Mouse (Mus musculus) left cerebral cortex, postnatal 10 days (tissue): Measurements from ENCODE around the gene Lat2. TPM values are rescaled to one million over a fixed set of nuclear protein-coding genes. Genes with fewer than 3 reads are reported as not detected.

Source experiments
- DNase-seq, 2 experiments: peaks; one replicate each; pipeline ENCODE4 v3.0.0; 2021 to 2022; ENCODE audit warnings: low spot score in 2 of 2, mixed read lengths in 1 of 2; ENCODE audit errors: extremely low spot score in 1 of 2
- intact Hi-C: fragments of 180-260 bp; cut with DNase I; formaldehyde crosslinking; loops from one replicate; pipeline ENCODE4 v1.15.1; 2025
- total RNA-seq, 2 experiments: library from RNA; stranded (reverse); gene quantifications; 2 replicates each; pipeline ENCODE4 v1.2.3; 2021

Lat2 gene
- total RNA-seq, 2 experiments from 2014 or later: 1.2 to 2.1 TPM

DNA sequence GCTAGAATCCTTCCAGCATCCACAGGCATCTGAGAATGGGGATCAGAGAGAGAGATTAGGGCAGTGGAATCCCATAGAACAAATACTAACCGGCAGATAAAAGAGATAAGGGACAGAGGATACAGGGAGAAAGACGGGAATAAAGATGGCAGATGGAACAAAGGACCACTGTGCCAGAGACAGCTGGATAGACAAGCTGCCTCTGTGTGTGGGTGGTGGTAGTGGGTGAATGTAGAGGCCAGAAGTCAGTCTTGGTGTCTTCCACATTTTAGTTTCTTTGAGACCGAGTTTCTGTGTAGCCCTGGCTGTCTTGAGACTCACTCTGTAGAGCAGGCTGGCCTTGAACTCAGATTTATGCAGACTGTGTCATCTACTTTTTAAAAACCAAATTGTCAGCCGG lies 955 bp upstream of the Lat2 start:
- intact Hi-C loops: no loop called here
- no peak for DNase-seq

DNA sequence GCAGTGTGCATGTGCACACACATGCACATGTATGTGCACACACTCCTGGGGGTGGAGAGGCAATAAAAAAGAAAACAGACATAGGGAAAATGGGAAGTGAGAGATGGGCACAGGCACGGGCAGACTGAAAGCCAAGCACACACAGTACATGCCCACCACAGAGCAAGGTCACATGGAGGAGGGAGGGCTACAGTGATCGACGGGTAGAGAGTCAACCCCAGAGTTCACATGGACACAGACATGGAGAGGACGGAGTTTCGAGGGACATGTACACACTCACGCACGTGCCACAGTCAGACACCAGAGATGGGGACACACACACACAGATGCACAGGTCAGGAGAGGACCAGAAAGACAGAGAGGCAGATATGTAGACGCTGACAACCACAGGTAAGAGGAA lies 555 bp upstream of the Lat2 start:
- no peak for DNase-seq
- intact Hi-C loops: no loop called here

DNA sequence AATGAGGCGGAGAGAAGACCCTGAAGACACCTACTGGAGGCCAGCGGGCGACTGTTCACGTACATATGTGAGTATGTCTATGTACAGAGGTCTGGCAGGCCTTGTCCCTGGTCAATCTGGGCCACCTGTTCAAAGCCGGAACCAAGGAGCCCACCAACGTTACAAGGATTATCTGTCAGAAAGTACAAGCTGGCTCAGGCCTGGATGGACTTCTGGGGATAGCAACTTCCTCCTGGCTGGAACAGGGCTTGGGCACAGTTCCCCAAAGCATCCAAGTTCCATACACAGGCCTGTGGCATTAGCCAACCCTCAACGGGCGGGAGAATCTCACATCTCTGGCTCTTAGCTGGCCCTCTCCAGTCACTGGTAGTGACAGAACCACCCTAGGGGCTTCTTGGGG lies 529 bp downstream of the Lat2 start:
- DNase-seq: no peak
- intact Hi-C loops: no loop called here

DNA sequence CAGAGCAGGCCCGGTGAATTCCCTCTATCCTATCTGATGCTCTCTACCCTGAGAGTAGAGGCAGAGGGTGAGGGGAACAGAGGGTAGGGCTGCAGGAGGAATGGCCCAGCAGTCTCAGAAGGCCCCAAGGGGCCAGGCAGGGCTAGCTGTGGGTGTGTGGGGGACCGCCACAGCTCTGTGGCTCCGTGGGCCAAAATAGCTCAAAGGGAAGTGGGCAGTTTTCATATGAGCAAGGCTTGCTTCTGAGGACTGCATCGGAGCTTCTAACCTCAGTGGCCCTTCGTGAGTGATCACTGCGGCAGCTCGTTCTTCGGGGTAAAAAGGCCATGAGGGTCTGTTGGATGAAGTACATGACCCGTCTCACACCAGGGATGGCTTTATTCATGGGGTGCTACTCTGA lies 1.1 kb downstream of the Lat2 start:
- intact Hi-C loops: no loop called here
- DNase-seq: no peak

DNA sequence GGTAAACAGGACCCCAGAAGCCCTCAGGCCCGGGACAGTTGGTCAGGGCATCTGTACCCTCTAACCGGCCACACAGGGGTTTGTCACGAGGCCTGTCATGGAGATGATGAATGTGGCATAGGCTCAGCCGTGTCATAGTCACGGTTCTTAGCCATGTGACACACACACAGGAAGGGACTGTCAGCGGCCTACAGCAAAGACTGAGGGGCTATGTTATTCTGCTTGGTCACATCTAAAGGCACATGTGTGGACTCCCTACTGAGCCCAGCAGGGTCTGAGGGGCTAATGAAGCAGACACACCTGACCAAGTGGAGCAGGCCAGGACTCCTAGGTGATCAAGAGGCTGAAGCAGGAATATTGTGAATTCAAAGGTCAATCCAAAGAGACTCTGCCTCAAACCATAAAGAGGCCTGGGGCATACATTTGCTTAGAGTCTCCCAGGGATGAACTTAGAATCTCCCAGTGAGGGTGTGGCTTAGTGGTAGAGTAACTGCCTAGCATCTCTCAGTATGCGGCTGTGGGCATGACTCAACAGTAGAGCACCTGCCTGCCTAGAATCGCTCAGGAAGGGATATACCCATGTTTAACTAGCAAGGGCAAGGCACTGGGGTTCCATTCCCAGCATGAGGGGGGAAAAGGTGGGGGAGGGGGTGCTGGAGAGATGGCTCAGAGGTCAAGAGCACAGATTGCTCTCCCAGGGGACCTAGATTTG lies 2.9 kb downstream of the Lat2 start:
- no peak for DNase-seq
- intact Hi-C loops: no loop called here

DNA sequence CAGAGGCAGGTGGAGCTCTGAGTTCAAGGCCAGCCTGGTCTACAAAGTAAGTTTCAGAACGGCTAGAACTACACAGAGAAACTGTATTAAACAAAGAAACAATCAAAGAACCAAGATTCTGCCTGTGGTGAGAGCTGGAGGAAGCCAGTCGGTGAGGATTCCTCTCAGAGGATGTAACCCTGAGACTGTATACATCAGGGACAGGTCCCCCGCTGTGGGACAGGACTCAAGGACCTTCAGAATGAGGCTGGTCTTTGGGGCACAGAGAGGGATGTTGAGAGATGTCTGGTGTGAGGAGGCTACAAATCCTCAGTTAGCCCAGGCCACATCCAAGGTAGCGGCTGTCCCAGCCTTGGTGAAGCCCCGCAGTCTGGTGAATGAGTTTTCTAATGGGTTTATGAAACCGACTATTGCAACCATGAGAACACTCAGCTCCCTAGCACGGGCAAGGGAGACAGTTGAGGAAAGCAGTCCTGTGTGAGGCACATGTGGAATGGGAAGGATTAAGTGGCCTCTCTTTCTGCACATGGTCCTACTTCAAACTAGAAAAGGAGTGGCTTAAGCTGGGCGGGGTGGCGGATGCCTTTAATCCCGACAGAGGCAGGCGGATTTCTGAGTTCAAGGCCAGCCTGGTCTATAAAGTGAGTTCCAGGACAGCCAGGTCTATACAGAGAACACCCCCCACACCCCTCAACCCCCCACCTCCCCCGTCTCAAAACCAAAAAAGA lies 4.7 kb downstream of the Lat2 start:
- no peak for DNase-seq
- intact Hi-C loops: no loop called here

DNA sequence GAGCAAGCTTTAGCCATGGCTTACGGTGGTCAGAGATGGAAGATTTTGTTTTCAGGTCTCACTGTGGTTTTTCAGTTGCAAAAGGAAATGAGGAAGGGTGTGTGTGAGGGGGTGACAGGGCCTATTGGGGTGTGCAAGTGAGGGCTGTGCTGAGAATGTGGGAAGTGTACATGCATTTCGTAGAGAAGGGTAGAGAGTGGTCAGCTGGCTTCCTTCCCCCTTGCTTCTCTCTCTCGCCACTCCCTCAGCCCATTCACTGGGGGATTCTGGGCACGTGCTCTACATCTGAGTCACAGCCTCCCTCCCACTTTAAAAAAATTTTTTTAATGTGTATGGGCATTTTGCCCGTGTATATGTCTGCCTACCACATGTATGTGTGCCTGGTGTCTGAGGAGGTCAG lies 7.7 kb downstream of the Lat2 start:
- DNase-seq: no peak
- intact Hi-C loops: no loop called here

DNA sequence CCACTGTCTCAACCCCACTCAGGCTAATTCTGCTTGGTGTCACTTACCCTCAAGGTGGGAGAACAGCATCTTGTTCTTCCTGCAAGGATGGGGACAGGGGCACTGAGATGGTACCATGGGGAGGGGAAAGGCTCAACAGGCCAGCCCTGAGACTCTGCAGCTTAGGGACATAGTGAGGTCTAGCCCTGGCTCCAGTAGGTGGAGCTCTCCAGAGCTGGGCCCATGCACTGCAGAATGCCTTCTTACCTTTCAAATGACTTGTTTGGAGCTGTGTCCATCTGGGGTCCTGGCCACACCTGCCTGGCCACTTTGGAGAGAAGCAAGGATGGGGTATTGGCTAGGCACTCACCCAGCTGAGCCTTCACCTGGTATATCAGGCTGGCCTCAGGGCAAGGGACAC lies 8.5 kb downstream of the Lat2 start:
- DNase-seq: no peak
- intact Hi-C loops: no loop called here

DNA sequence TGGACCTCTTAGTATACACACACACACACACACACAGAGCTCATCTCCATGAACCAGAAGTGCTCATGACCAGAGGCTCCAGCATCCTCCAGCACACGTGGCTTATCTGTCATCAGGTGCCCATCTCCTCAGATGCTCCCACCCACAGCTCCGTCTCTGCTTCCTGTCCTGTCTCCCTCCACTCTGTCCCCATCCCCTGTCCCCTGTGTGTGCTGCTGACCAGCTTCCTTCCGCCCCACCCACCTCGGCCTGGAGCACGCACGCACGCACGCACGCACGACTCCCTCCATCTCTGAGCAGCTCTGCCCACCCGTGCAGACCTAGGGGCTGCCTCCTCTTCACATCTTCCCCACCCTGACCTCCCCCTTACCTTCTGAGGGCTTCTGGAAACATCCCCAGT lies 10.4 kb downstream of the Lat2 start:
- intact Hi-C loops: no loop called here
- DNase-seq: no peak

DNA sequence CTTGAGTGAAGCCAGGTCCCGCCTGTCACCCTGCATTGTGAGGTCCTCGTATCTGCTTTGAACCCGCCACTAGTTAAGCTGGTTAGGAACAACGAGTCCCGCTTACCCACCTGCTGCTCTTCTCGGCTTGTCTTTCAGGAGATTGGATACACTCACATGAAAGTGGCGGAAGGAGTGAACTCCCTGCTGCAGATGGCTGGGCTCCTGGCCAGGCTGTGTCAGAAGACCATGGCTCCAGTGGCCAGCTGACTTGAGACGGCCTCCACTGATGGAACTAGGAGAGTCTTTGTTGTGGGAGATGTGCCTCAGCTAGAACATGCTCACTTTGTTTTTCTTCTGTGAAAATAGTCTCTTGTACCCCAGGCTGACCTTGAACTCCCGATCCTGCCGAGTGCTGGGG lies 17.1 kb downstream of the Lat2 start:
- peak in 1 of 2 experiments; percentile 63 for DNase-seq
- intact Hi-C loops: no loop called here

DNA sequence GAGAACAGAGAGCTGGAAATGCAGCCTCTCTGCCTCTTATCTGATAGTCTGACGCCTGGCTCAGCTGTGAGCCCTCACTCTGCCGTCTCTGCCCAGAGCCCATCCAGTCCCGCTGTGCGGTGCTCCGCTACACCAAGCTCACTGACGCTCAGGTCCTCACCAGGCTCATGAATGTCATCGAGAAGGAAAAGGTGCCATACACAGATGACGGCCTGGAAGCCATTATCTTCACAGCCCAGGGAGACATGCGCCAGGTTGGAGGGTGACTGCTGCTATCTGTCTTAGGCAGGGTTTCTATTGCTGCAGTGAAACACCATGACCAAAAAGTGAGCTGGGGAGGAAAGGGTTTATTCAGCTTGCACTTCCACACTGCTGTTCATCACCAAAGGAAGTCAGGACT lies 21.7 kb downstream of the Lat2 start:
- intact Hi-C loops: no loop called here
- no peak for DNase-seq

DNA sequence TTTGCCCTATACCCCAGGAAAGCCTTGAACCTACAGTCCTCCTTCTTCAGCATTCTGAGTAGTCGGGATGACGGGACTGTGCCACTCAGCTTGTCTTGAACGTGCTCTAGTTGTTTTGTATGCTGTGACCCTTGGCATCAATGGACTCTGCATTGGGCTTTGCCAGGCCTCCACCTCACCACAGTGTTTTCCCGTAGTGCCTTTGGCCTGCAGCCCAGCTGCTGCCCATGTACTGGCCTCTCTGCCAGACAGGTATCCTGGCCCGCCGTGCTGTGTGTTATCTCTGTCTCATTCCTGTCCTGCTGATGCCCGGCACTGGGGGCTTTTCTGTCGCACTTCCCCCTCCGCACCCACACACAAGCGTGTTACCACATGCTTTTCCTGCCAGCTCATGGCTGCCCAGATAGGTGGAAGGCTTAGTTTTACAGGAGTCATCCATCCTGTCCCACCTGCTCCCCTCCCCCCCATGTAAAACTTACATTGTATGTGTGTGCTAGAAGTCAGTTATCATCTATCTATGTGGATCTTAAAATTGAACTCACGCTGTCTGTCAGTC lies 22.7 kb downstream of the Lat2 start:
- no peak for DNase-seq
- intact Hi-C loops: no loop called here

DNA sequence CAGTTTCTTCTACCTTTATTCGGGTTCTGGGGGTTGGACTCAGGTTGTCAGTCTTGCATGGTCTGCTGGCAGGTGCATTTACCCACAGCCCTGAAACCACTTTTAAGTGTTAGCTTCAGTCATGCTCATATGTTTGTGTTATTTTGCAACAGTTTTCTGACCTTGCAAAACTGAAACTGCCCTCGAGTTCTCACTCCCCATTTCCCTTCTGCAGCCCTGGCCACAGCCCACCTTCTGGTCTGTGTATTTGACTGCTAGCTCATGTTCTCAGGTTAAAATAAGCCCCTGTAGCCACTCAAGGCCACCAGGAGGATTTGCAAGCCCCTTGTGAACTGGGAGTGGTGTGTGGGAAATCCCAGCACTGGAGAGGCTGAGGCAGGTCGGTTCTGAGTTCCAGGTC lies 24.9 kb downstream of the Lat2 start:
- no peak for DNase-seq
- intact Hi-C loops: no loop called here

DNA sequence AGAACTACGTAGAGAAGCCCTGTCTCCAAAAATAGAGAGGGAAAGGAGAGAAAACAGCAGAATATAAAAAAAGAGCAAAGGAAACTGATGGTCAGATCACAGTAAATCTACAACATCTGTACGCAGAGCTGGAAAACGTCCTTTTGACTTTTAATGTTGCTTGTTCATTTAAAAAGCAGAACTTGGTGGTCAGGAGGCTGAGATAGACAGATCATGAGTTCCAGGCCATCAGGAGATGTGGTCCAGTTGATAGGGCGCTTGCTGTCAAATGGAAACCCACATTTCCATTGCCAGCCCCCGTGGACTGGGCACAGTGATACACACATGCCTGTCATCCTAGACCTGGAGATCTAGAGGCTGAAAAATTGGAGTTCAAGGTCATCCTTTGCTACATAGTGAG lies 30.0 kb downstream of the Lat2 start:
- DNase-seq: no peak
- intact Hi-C loops: no loop called here

DNA sequence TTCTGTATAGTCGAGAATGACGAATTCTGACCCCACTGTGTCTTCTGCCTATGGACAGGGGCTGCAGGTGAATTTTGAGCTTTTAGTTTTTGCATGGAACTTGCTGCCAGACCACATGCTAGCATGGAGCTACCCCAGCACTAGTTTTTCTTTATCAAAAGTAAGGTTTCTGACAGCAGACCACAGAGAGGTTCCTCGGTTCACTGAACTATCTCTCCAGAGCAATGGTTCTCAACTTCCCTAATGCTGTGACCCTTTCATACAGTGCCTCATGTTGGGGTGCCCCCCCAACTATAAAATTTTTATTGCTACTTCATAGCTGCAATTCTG lies 31.0 kb downstream of the Lat2 start:
- intact Hi-C loops: loop anchor here (2.0 kb wide), 1 partner anchor 89 kb away; no protein-coding TSS in a partner anchor
- DNase-seq: no peak

DNA sequence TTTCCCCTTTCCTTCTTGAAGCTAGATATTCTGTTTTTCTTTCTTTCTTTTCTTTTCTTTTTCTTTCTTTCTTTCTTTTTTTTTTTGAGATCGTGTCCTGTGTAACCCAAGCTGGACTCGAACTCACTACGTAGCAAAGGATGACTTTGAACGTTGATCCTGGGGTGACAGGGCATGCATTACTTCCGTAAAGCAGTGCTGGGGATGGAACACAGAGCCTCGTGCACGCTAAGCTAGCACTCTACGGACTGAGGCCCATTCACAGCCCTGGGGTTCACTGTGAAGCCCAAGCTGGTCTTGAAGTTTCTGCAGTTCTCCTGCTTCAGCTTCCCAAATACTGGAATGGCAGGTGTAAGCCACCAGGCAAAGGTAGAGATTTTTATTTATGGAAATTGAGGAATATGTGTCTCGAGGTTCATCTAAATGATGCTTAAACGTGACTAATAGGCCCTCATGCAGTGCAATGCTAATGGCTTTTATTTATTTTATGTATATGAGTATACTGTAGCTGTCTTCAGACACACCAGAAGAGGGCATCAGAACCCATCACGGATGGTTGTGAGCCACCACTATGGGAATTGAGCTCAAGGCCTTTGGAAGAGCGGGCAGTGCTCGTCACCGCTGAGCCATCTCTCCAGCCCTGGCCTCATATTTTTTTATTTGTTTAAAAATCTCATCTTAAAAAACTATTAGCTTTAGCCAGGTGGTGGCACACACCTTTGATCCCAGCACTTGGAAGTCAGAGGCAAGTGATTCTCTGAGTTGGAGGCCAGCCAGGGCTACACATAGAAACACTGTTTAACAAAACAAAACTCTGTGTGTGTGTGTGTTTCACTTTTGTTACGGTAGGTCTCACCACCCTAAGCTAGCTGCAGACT lies 31.6 kb downstream of the Lat2 start:
- intact Hi-C loops: loop anchor here (2.0 kb wide), 1 partner anchor 88 kb away; no protein-coding TSS in a partner anchor
- no peak for DNase-seq

DNA sequence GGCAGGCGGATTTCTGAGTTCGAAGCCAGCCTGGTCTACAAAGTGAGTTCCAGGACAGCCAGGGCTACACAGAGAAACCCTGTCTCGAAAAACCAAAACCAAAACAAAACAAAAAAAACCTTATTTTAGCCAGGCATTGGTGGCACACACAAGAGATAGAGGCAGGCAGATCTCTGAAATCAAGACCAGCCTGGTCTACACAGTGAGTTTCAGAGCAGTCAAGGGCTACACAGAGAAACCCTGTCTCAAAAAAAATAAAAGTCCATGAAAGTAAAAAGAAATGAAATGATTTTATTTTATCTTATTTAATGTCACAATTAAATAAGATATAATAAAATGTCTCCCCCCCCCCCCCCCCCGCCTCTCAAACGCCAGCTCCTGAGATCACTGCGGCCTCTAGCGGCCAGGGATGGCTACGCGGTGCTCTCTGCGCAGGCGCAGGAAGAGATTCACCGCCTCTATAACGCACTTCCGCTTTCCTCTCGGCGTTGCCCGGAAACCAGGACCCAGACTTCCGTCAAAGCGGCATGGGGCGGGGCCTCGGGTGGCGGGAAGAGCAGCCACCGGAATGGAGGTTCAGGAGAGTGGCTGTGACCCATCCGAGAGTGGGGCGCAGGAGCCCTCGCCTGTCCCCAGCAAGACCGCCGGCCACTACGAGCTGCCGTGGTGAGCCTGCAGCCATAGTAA lies 32.5 kb downstream of the Lat2 start:
- intact Hi-C loops: loop anchor here (2.0 kb wide), 1 partner anchor 88 kb away; no protein-coding TSS in a partner anchor
- DNase-seq: peak; percentile 96 to 97

DNA sequence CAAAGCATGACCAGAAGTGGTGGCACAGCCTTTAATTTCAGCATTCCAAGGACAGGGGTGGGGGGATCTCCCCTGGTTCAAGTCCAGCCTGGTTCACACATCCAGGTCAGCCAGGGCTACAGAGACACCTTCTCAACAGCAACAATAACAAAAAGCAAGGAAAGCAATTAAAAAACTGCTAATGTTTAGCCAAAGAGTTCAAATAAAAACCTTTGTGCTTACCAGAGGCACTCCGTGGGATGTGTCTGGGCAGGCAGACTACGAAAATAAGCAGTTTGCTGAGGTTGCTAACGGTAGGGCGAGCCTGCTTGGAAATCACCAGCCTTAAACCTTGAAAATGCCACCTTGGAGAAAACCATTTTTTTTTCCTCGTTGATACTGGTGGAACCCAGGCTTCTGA lies 33.7 kb downstream of the Lat2 start, which contains the start of gene Rfc2:
Gene Rfc2, plus strand, starts transcription at position 221 of the 400 bp plus-strand sequence.
- intact Hi-C loops: no loop called here

DNA sequence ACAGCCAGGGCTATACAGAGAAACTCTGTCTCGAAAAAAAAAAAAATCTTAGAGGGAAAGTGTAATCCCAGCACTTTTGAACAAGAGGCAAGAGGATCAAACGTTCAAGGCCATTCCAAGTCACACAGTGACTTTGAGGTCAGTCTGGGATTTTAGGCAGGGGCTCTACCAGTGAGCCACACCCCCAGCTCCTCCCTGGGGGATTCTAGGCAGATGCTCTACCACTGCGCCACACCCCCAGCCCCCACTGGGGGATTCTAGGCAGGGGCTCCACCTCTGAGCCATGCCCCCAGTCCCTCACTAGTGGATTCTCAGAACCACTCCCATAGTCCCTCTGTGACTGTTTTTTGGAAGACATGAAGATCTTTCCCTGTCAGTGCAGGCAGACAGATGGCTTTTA lies 35.7 kb downstream of the Lat2 start:
- intact Hi-C loops: no loop called here
- DNase-seq: no peak

More for the DNA sequence above, 33.7 kb downstream of the Lat2 start, which contains the start of gene Rfc2:
- no peak for DNase-seq
